Mouse (Mus musculus) hindbrain, embryonic 16.5 days (tissue): ENCODE measurements around the gene Pkn1. TPM values are rescaled to one million over a fixed set of nuclear protein-coding genes. Genes with fewer than 3 reads are reported as not detected.
A peak's percentile ranks its signal among the peaks of the same experiment; 100 is the strongest.

ENCODE experiments used
- ATAC-seq: fragments of 200-750 bp; cut with Nextera tagmentation; 2 replicates; pipeline ENCODE4 v1.8.0; 2017; ENCODE audit warnings: moderate TSS enrichment, moderate library complexity
- H3K27ac ChIP-seq: fragments of 300-500 bp; sonication (generic); 2 replicates; pipeline ENCODE4 v1.5.1; 2014; ENCODE audit warnings: low read depth, mild to moderate bottlenecking, control low read depth, low read length, moderate library complexity
- H3K27me3 ChIP-seq: fragments of 300-500 bp; sonication (generic); replicated peaks from 2 replicates; pipeline ENCODE4 v1.6.1; 2014; ENCODE audit warnings: low read length; ENCODE audit not compliant: control insufficient read depth, insufficient read depth
- H3K36me3 ChIP-seq: fragments of 300-500 bp; sonication (generic); 2 replicates; pipeline ENCODE4 v1.6.1; 2014; ENCODE audit warnings: mild to moderate bottlenecking, low read length, moderate library complexity, mixed read lengths; ENCODE audit not compliant: control insufficient read depth, insufficient read depth
- H3K4me1 ChIP-seq: fragments of 300-500 bp; sonication (generic); 2 replicates; pipeline ENCODE4 v1.6.1; 2014; ENCODE audit warnings: low read depth, low read length; ENCODE audit not compliant: control insufficient read depth, insufficient read depth
- H3K4me2 ChIP-seq: fragments of 300-500 bp; sonication (generic); 2 replicates; pipeline ENCODE4 v1.6.1; 2014; ENCODE audit warnings: mild to moderate bottlenecking, low read length, control low read depth, moderate library complexity
- H3K4me3 ChIP-seq: fragments of 300-500 bp; sonication (generic); 2 replicates; pipeline ENCODE4 v1.5.1; 2014; ENCODE audit warnings: mild to moderate bottlenecking, low read length, control low read depth, moderate library complexity
- H3K9ac ChIP-seq: fragments of 300-500 bp; sonication (generic); 2 replicates; pipeline ENCODE4 v1.6.1; 2014; ENCODE audit warnings: low read depth, mild to moderate bottlenecking, control low read depth, low read length, moderate library complexity
- H3K9me3 ChIP-seq: fragments of 300-500 bp; sonication (generic); 2 replicates; pipeline ENCODE4 v1.6.1; 2014; ENCODE audit warnings: mild to moderate bottlenecking, low read length, moderate library complexity; ENCODE audit not compliant: control insufficient read depth
- WGBS: fragments of 180-500 bp; shearing (Covaris S2); extraction: QIAGEN DNeasy Blood & Tissue Kit; methylation state at CpG from one replicate; pipeline ENCODE4 v1.1.7; 2014; 5-methylcytosine and 5-hydroxymethylcytosine counted together
- polyA plus RNA-seq: library from polyadenylated mRNA; unstranded; fragments of >200 nt; fragmentation: Nextera tagmentation; extraction: Ambion mirVana; gene quantifications from 2 replicates; pipeline ENCODE4 v1.2.1, GENCODE M21; 2015

The Pkn1 gene
- 21.2 and 24.6 TPM in 2 replicates for polyA plus RNA-seq

DNA sequence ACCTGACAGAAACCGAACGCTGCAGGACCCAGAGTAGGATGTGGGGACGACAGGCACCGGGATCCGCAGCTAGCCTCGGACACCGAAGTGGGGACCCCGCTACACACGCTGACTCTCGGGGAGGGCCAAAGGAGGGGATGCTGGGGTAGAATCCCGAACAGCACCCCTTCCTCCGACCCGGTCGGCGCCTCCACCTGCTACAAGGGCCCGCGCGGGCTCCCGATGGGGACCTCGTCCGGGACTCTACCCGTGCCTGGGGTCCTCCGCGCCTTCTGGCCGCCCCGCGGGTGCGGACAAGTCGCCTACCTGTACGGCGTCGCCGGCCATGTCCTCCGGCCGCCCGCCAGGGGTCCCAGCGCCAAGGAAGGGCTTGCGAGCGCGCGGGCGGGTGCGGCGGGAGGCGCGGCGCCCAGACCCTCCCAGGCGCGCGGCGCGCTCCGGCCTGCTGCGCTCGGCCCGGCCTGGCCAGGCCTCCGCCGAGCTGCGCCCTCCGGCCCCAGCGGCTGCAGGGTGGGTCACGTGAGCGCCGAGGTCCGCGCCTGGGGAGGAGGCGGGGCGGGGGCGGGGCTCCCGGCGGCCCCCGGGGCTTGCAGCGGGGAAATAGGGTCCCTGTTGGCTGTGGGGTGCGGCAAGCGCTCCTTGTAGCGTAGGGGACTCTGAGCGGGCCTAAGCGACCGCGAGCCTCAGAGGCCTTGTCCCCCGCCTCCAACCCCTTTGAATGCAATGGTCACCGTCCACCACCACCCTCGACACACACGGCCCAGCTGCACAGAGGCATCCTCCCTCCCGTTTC is at the start of gene Pkn1:
Gene Pkn1 (minus strand): TSS at position 519 of the 793 bp plus-strand sequence.
- no peaks in the 10 kb centered on the region for H3K27me3 ChIP-seq
- no peaks in the 10 kb centered on the region for H3K9me3 ChIP-seq
- peak within 1 kb of the TSS; percentile 93 for H3K4me2 ChIP-seq
- H3K36me3 ChIP-seq, result no peaks in the 10 kb centered on the region
- under 1% methylated on average over 48 of the region's 85 CpGs for WGBS
- peak within 1 kb of the TSS; percentile 83 for H3K27ac ChIP-seq
- peaks cover 21% of the 10 kb centered on the region for H3K4me1 ChIP-seq
- ATAC-seq, result peak; percentile 91
- H3K4me3 ChIP-seq, result peak within 1 kb of the TSS; percentile 93
- H3K9ac ChIP-seq, result peak within 1 kb of the TSS; percentile 99

- H3K9me3 ChIP-seq, result no peaks in the 10 kb centered on the region
- ATAC-seq, result no peak
- H3K4me2 ChIP-seq, result no peak overlapping the region
- no peak overlapping the region for H3K9ac ChIP-seq
- no peak overlapping the region for H3K4me3 ChIP-seq
- no peaks in the 10 kb centered on the region for H3K27me3 ChIP-seq
- H3K4me1 ChIP-seq, result peaks cover 2% of the 10 kb centered on the region; the same call in 1 of the 2 replicates
- H3K36me3 ChIP-seq, result no peaks in the 10 kb centered on the region
- WGBS, result 37% methylated on average over 3 of the region's 3 CpGs
- no peak overlapping the region for H3K27ac ChIP-seq
Observed at GRCm38 (mm10) chr8:83748708-83749107, 49.7 kb upstream of the Pkn1 start.

DNA sequence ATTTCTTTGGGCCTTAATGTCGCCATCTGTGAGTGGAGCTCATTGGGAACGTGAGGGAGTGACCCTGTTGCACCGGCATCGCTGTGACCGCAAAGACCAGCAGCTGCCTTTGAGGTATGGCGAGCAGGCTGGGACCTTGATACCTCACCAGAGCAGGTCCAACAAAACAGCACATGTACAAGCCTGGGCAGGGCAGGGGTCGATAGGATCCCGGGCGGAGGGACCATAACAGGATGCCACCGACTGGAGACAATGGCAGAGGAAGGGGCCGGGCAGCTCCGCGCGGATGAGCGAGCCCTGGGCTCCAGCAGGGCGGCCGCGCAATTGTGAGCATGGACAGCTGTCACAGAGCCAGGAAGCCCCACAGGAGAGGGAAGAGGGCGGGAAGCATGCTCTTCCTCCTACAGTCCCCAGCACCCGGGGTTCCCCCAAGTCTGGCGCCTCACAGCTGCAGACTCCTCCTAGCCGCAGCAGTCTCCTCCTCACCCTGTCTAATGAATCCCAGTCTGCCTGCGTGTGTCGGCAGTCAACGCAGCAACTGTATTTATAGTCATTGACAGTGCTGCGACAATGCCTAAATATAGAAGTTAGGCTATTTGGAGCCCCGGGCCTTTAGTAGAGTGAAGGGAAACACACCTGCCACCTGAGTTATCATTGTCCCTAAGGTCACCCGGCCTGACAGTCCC is 48.8 kb upstream of the Pkn1 start:
- ATAC-seq, result peak; percentile 89
- Histone ChIP-seq H3K4me1 (peaks cover 2% of the 10 kb centered on the region; the same call in 1 of the 2 replicates), H3K9me3 (no peaks in the 10 kb centered on the region), H3K27me3 (no peaks in the 10 kb centered on the region), H3K27ac (no peak overlapping the region), H3K9ac (peak overlapping the region; percentile 64), H3K4me3 (peak overlapping the region; percentile 41), H3K4me2 (peak overlapping the region; percentile 68), H3K36me3 (no peaks in the 10 kb centered on the region)
- under 1% methylated on average over 27 of the region's 28 CpGs for WGBS

GRCm38 (mm10) chr8:83744070-83744469 is 45.1 kb upstream of the Pkn1 start:
- H3K4me1 ChIP-seq, result peaks cover 8% of the 10 kb centered on the region
- H3K27ac ChIP-seq, result no peak overlapping the region
- 84% methylated on average over 4 of the region's 4 CpGs for WGBS
- no peak overlapping the region for H3K4me3 ChIP-seq
- ATAC-seq, result no peak
- no peak overlapping the region for H3K9ac ChIP-seq
- H3K36me3 ChIP-seq, result no peaks in the 10 kb centered on the region
- no peak overlapping the region for H3K4me2 ChIP-seq
- H3K9me3 ChIP-seq, result no peaks in the 10 kb centered on the region
- H3K27me3 ChIP-seq, result peaks cover 7% of the 10 kb centered on the region

GRCm38 (mm10) chr8:83742968-83743367 is 44.0 kb upstream of the Pkn1 start:
- Histone ChIP-seq H3K4me1 (peaks cover 6% of the 10 kb centered on the region), H3K27me3 (peaks cover 7% of the 10 kb centered on the region), H3K4me3 (no peak overlapping the region), H3K9me3 (no peaks in the 10 kb centered on the region), H3K36me3 (no peaks in the 10 kb centered on the region), H3K27ac (no peak overlapping the region), H3K9ac (no peak overlapping the region), H3K4me2 (no peak overlapping the region)
- 92% methylated on average over 6 of the region's 6 CpGs for whole genome bisulfite sequencing
- no peak for ATAC-seq

GRCm38 (mm10) chr8:83741849-83742655 is 43.1 kb upstream of the Pkn1 start:
- Histone ChIP-seq H3K4me2 (peak overlapping the region; percentile 86; the same call in 1 of the 2 replicates), H3K4me3 (no peak overlapping the region; the same call in 1 of the 2 replicates), H3K4me1 (peaks cover 6% of the 10 kb centered on the region), H3K9me3 (no peaks in the 10 kb centered on the region), H3K9ac (no peak overlapping the region), H3K27me3 (peaks cover 7% of the 10 kb centered on the region), H3K27ac (no peak overlapping the region), H3K36me3 (no peaks in the 10 kb centered on the region)
- WGBS, result 78% methylated on average over 19 of the region's 19 CpGs
- ATAC-seq, result no peak

GRCm38 (mm10) chr8:83740976-83741741 is 42.2 kb upstream of the Pkn1 start, which contains the start of gene Adgre5:
Adgre5 (minus strand) TSS chr8:83741326.
- H3K27me3 ChIP-seq, result peaks cover 7% of the 10 kb centered on the region
- H3K9me3 ChIP-seq, result no peaks in the 10 kb centered on the region
- peak within 1 kb of the TSS; percentile 62 for H3K9ac ChIP-seq
- peaks cover 6% of the 10 kb centered on the region for H3K4me1 ChIP-seq
- WGBS, result 2% methylated on average over 44 of the region's 56 CpGs
- H3K4me3 ChIP-seq, result peak within 1 kb of the TSS; percentile 49
- H3K36me3 ChIP-seq, result no peaks in the 10 kb centered on the region
- H3K27ac ChIP-seq, result peak within 1 kb of the TSS; percentile 37
- H3K4me2 ChIP-seq, result peak within 1 kb of the TSS; percentile 86
- peak; percentile 48; the same call in 1 of the 2 replicates for ATAC-seq

DNA sequence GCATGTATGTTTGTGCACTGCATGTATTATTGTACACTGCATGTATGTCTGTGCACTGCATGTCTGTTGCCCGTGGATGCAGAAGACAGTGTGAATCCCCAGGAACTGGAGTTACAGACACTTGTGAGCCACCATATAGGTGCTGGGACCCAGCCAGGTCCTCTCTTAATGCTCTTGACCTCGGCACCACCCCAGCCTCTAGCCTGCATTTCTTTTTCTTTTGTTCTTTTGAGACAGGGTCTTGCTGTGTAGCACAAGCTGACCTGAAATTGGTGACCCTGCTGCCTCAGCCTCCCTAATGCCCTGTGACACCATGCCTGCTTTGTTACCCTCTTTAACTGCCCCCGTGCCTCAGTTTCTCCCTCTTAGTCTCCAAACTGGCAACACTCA is 41.6 kb upstream of the Pkn1 start:
- H3K4me1 ChIP-seq, result peaks cover 6% of the 10 kb centered on the region
- no peak for ATAC-seq
- peak overlapping the region; percentile 62 for H3K9ac ChIP-seq
- H3K27me3 ChIP-seq, result peaks cover 7% of the 10 kb centered on the region
- 15% methylated on average over 3 of the region's 3 CpGs for WGBS
- H3K9me3 ChIP-seq, result no peaks in the 10 kb centered on the region
- peak overlapping the region; percentile 49 for H3K4me3 ChIP-seq
- peak overlapping the region; percentile 86 for H3K4me2 ChIP-seq
- no peaks in the 10 kb centered on the region for H3K36me3 ChIP-seq
- H3K27ac ChIP-seq, result peak overlapping the region; percentile 37
